ENCODE assay signal across 9 mouse cellular contexts in genomic region chr13:35486125-35486524, GRCm38 (mm10).
DNase-seq lines count a peak whose midpoint lies in the region; ATAC-seq and TF ChIP-seq lines count a peak whose summit lies in the region.
"Had no signal": no experiment of that assay in that cellular context is flagged by ENCODE, and none has a peak within 500 bp of the region (broad histone marks: within the 10 kb centered on the region; RNA-seq: fewer than 3 reads in every experiment).

No protein-coding gene starts in this region.

- no peak overlapping the region for H3K27ac ChIP-seq in forebrain, embryonic 16.5 days (ENCODE audit: low read length)
- no peak overlapping the region for H3K27ac ChIP-seq in forebrain, embryonic 10.5 days
- no peak overlapping the region for H3K27ac ChIP-seq in neural tube, embryonic 13.5 days (replicated peaks)
- H3K27ac ChIP-seq in neural tube, embryonic 15.5 days (replicated peaks), result no peak overlapping the region
- no peak overlapping the region for H3K27ac ChIP-seq in kidney, embryonic 15.5 days
- H3K27ac ChIP-seq in layer of hippocampus, adult 2 months, result no peak overlapping the region

- no peaks in the 10 kb centered on the region for H3K36me3 ChIP-seq in forebrain, embryonic 16.5 days (ENCODE audit: control insufficient read depth, insufficient read depth)
- H3K36me3 ChIP-seq in forebrain, embryonic 10.5 days (replicated peaks), result no peaks in the 10 kb centered on the region
- no peaks in the 10 kb centered on the region for H3K36me3 ChIP-seq in neural tube, embryonic 13.5 days
- H3K36me3 ChIP-seq in neural tube, embryonic 15.5 days, result no peaks in the 10 kb centered on the region
- H3K36me3 ChIP-seq in kidney, embryonic 15.5 days, result no peaks in the 10 kb centered on the region
- H3K36me3 ChIP-seq in myocyte (ENCODE audit: control insufficient read depth, insufficient read depth), result no peaks in the 10 kb centered on the region

- no peak overlapping the region for H3K9ac ChIP-seq in forebrain, embryonic 16.5 days (replicated peaks; ENCODE audit: low read depth, low read length)
- no peak overlapping the region for H3K9ac ChIP-seq in neural tube, embryonic 13.5 days
- H3K9ac ChIP-seq in neural tube, embryonic 15.5 days (replicated peaks), result no peak overlapping the region
- no peak overlapping the region for H3K9ac ChIP-seq in kidney, embryonic 15.5 days

- no peaks in the 10 kb centered on the region for H3K27me3 ChIP-seq in forebrain, embryonic 16.5 days (replicated peaks; ENCODE audit: control insufficient read depth, insufficient read depth, low read length)
- H3K27me3 ChIP-seq in forebrain, embryonic 10.5 days (ENCODE audit: poor library complexity, severe bottlenecking), result no peaks in the 10 kb centered on the region
- H3K27me3 ChIP-seq in neural tube, embryonic 13.5 days, result no peaks in the 10 kb centered on the region
- H3K27me3 ChIP-seq in neural tube, embryonic 15.5 days (replicated peaks), result no peaks in the 10 kb centered on the region
- no peaks in the 10 kb centered on the region for H3K27me3 ChIP-seq in kidney, embryonic 15.5 days
- H3K27me3 ChIP-seq in myocyte (ENCODE audit: control insufficient read depth, insufficient read depth, insufficient read length), result no peaks in the 10 kb centered on the region

- H3K4me1 ChIP-seq in forebrain, embryonic 16.5 days (replicated peaks; ENCODE audit: control insufficient read depth, insufficient read depth, low read length), result no peaks in the 10 kb centered on the region
- H3K4me1 ChIP-seq in forebrain, embryonic 10.5 days, result no peaks in the 10 kb centered on the region
- 0 out of 2 replicates have a peak, but pooled peaks cover 3% of the 10 kb centered on the region for H3K4me1 ChIP-seq in neural tube, embryonic 13.5 days (replicated peaks)
- H3K4me1 ChIP-seq in neural tube, embryonic 15.5 days, result no peaks in the 10 kb centered on the region
- no peaks in the 10 kb centered on the region for H3K4me1 ChIP-seq in kidney, embryonic 15.5 days

- no peak overlapping the region for H3ac ChIP-seq in myocyte (ENCODE audit: control insufficient read depth, insufficient read length)

- no peak overlapping the region for H3K4me3 ChIP-seq in forebrain, embryonic 16.5 days (replicated peaks; ENCODE audit: low read length)
- no peak overlapping the region for H3K4me3 ChIP-seq in forebrain, embryonic 10.5 days
- no peak overlapping the region for H3K4me3 ChIP-seq in neural tube, embryonic 13.5 days
- no peak overlapping the region for H3K4me3 ChIP-seq in neural tube, embryonic 15.5 days (replicated peaks)
- no peak overlapping the region for H3K4me3 ChIP-seq in kidney, embryonic 15.5 days (replicated peaks)
- no peak overlapping the region for H3K4me3 ChIP-seq in myocyte
- H3K4me3 ChIP-seq in layer of hippocampus, adult 2 months, result no peak overlapping the region

- H3K9me3 ChIP-seq in forebrain, embryonic 16.5 days (ENCODE audit: control insufficient read depth, low read length), result no peaks in the 10 kb centered on the region
- H3K9me3 ChIP-seq in forebrain, embryonic 10.5 days, result no peaks in the 10 kb centered on the region; the same call in 1 of the 2 replicates
- H3K9me3 ChIP-seq in neural tube, embryonic 13.5 days, result no peaks in the 10 kb centered on the region
- H3K9me3 ChIP-seq in neural tube, embryonic 15.5 days (replicated peaks), result no peaks in the 10 kb centered on the region
- no peaks in the 10 kb centered on the region for H3K9me3 ChIP-seq in kidney, embryonic 15.5 days (replicated peaks)

- no peak for TF ChIP-seq CTCF in layer of hippocampus, adult 2 months (conservative IDR thresholded peaks at IDR 0.05)

- DNase-seq in forebrain, embryonic 10.5 days (ENCODE audit: extremely low spot score, low spot score), result no peak
- DNase-seq in layer of hippocampus, adult 2 months (ENCODE audit: low spot score in 2 of 2), result no peak
- DNase-seq: thymus, adult 18-20 months had no signal

- 0 out of 2 replicates have a peak, but pooled peaks have one; percentile 33 for ATAC-seq in forebrain, embryonic 16.5 days
- ATAC-seq in neural tube, embryonic 13.5 days (ENCODE audit: low read depth), result peak; percentile 76
- ATAC-seq in neural tube, embryonic 15.5 days (ENCODE audit: low FRiP score), result no peak
- peak; percentile 52; the same call in 1 of the 2 replicates for ATAC-seq in kidney, embryonic 15.5 days (replicated peaks; ENCODE audit: low FRiP score)
- ATAC-seq in frontal cortex, adult (ENCODE audit: low TSS enrichment), result no peak

- TF ChIP-seq POLR2A in myocyte (IDR thresholded peaks at IDR 0.05; ENCODE audit: insufficient read length, low read depth), result no peak

- no peak overlapping the region for H3K4me2 ChIP-seq in forebrain, embryonic 16.5 days (ENCODE audit: low read length)
- H3K4me2 ChIP-seq in neural tube, embryonic 13.5 days, result no peak overlapping the region
- H3K4me2 ChIP-seq in neural tube, embryonic 15.5 days, result no peak overlapping the region
- H3K4me2 ChIP-seq in kidney, embryonic 15.5 days, result no peak overlapping the region
- H3K4me2 ChIP-seq in myocyte (ENCODE audit: low read depth), result no peak overlapping the region

- 71% methylated on average over 4 of the region's 4 CpGs for WGBS in forebrain, embryonic 16.5 days
- WGBS in forebrain, embryonic 10.5 days, result 91% methylated on average over 4 of the region's 4 CpGs
- 82% methylated on average over 4 of the region's 4 CpGs for WGBS in neural tube, embryonic 13.5 days
- 75% methylated on average over 4 of the region's 4 CpGs for WGBS in neural tube, embryonic 15.5 days
- 91% methylated on average over 4 of the region's 4 CpGs for WGBS in kidney, embryonic 15.5 days

- no peaks in the 10 kb centered on the region for H3K79me2 ChIP-seq in myocyte (ENCODE audit: control insufficient read depth, insufficient read depth)

TF ChIP-seq in myocyte, 11 proteins besides CTCF, POLR2A, EP300 and RAD21:
- TF ChIP-seq REST (IDR thresholded peaks at IDR 0.05; ENCODE audit: insufficient read depth, insufficient read length) (no peak), MYOG (IDR thresholded peaks at IDR 0.05; ENCODE audit: control insufficient read depth in 1 of 3, insufficient read depth in 1 of 3, insufficient read length in 2 of 3, low read depth in 2 of 3) (peak in 2 of 3 experiments; percentile 66 to 81), USF1 (IDR thresholded peaks at IDR 0.05; ENCODE audit: low read depth) (no peak), E2F4 (IDR thresholded peaks at IDR 0.05; ENCODE audit: insufficient read depth) (no peak), SRF (IDR thresholded peaks at IDR 0.05; ENCODE audit: control insufficient read depth, insufficient read length, low read depth) (no peak), MYOD1 (IDR thresholded peaks at IDR 0.05; ENCODE audit: control insufficient read depth in 1 of 3, insufficient read length in 2 of 3, low read depth in 2 of 3) (peak in 1 of 3 experiments; percentile 18), MAX (IDR thresholded peaks at IDR 0.05; ENCODE audit: low read depth) (no peak), TCF3 (IDR thresholded peaks at IDR 0.05; ENCODE audit: insufficient read length, low read depth) (no peak), CEBPB (IDR thresholded peaks at IDR 0.05; ENCODE audit: insufficient read depth, poor library complexity, severe bottlenecking) (no peak), TCF12 (IDR thresholded peaks at IDR 0.05; ENCODE audit: insufficient read depth, poor library complexity, severe bottlenecking) (no peak), POLR2AphosphoS2 (IDR thresholded peaks at IDR 0.05; ENCODE audit: insufficient read length, low read depth) (no peak)
TF ChIP-seq in myocyte: peak in this region for 2.

Comparison
In these comparisons a context has a peak if more than half of its experiments do, and no peak if none do; other contexts are left out.
1. ATAC-seq: peak in forebrain, embryonic 16.5 days (single experiment), neural tube, embryonic 13.5 days (single experiment) and kidney, embryonic 15.5 days (single experiment); none in neural tube, embryonic 15.5 days (single experiment) and frontal cortex, adult (single experiment).